Mouse (Mus musculus) left cerebral cortex, adult 11 months (tissue): Measurements from ENCODE around the gene Usp46.

Experiments used
- DNase-seq: peaks from one replicate; pipeline ENCODE4 v3.0.0; 2022; ENCODE audit warnings: low spot score

Usp46 gene

DNA sequence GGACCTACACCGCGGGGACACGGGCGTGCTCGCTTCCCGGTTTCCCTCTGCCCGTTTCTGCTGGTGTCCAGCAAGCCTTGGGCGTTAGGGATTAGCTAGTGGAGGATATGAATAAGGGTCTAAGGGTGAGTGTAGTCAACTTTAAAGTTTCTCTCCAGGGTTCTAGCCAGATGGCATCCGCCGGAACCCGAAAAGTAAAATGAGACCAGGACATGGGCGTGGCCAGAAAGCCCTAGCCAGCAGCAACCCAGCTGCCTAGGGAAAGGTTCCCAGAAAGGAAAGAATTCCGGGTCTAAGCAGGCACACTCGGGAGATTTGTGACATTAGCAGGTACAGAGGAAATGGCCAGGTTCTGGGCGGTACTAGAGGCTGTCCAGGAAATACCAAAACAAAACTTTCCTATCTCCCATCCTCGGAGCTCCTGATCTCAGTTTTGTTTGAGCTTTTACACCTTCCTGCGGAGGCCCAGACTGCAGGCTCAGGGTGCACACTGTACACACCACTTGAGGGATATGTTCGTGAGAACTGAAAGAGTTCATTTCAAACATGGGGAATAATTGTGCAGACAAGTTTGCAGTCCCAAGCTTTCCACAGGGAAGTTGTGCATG is 587 bp upstream of the Usp46 start:
- DNase-seq, result peak; percentile 46

DNA sequence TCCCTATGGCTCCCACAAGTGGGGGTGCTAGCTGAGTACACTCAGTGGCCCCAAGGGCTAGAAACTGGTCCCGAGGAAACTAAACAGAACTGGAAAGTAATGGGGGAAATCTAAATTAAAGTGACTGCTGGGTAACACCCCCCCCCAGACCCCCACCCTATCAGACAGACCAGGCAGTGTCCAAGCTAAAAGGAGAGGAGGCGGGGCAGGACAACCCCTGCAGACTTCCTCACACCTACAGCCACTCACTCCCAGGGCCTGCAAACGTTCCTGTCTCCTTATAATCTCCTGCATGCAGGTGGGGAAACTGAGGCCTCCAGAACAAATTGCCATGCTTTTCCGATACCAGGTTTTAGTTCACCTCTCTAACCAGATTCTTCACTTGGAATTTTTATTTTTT is 885 bp downstream of the Usp46 start:
- DNase-seq, result no peak

DNA sequence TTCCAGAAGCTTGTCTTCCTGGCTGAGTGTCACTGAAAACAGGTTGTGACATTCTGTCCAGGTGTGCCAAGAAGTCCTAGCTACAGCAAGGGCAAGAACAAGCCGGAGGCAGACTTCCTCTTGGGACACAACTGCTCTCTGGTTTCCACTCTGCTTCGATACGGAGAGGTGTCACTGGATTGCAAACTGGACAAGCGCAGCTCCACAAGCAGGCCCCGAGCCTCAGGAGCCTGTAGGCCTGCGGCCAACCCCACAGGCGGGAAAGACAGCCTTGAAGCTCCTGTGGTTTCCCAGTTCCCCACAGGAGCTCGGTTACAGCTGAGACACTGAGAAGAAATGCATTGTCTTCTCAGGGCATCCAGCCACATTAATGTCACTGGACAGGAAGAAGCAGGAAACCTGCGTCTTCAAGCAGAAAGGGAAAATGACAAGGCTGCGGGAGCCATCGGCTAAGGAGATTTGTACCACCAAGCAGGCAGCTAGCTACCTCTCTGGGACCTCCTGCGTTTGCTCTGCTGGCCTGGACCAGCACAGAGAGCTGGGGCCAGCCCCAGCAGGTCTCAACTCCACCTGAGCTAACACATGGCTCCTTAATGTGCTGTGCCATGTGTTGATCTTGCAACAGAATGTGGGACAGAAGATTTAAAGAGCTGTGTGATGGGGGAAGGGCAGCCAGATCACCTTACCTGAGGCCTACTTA is 1.7 kb downstream of the Usp46 start:
- DNase-seq, result no peak

GRCm38 (mm10) chr5:74065565-74066275 is 2.5 kb downstream of the Usp46 start:
- no peak for DNase-seq

GRCm38 (mm10) chr5:74064844-74065243 is 3.4 kb downstream of the Usp46 start:
- DNase-seq, result no peak

- no peak for DNase-seq
Measured at GRCm38 (mm10) chr5:74063226-74063747, 4.9 kb downstream of the Usp46 start.

DNA sequence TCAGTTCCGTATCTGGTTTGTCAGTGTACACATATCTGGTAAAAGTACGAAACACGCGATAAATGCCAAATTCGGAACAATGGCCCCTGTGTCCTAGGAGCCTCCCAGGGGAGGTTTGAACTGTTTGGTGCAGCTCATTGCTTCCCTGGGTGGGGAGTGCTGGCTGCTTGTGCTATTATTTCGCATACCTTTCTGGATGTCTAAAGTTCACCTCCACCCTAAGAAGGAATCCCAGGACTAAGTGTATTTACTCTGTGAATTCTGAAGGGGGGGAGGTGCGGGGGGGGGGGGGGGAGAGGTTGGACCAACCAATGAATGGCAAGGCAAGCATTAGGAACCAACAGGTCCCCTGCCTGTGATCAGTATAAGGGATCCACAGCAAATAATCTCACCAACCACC is 6.0 kb downstream of the Usp46 start:
- DNase-seq, result no peak

- no peak for DNase-seq
Measured at GRCm38 (mm10) chr5:74061408-74062047, 6.7 kb downstream of the Usp46 start.

DNA sequence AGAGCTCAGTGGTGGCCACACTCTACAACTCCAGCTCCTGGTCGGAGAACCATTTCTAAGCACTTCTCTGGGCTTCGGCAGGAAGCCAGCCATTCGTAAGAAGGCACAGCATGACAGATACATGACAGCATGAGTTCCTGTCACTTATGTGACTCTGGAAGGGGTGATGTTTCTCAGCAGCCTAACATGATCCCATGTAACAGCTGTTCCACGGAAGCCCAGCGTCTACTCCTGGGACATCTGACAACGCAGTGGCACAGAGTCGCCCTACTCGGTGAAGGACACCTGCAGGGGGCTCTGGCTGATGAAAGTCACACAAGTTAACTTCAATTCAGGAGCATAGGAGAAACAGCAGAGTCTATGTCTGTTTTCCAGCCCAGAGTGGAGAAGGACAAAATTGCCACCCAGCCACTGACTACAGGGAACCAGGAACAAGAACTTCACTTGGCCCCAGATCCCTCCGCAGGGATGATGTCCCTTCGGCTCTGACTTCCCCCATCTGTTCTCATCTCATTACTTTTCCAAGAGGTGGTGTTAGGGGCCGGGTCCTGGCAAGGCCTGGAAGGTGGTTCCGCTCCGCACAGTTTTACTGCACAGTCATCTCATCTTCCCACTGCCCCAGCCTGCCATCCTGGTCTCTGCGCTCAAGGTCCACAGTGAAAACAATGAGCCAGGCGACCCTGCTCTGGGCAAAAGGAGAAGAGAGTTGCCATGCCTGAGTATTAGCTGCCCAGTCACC is 15.9 kb downstream of the Usp46 start:
- DNase-seq, result no peak

- no peak for DNase-seq
Measured at GRCm38 (mm10) chr5:74051394-74052170, 16.6 kb downstream of the Usp46 start.

- DNase-seq, result no peak
Measured at GRCm38 (mm10) chr5:74050903-74051302, 17.3 kb downstream of the Usp46 start.

DNA sequence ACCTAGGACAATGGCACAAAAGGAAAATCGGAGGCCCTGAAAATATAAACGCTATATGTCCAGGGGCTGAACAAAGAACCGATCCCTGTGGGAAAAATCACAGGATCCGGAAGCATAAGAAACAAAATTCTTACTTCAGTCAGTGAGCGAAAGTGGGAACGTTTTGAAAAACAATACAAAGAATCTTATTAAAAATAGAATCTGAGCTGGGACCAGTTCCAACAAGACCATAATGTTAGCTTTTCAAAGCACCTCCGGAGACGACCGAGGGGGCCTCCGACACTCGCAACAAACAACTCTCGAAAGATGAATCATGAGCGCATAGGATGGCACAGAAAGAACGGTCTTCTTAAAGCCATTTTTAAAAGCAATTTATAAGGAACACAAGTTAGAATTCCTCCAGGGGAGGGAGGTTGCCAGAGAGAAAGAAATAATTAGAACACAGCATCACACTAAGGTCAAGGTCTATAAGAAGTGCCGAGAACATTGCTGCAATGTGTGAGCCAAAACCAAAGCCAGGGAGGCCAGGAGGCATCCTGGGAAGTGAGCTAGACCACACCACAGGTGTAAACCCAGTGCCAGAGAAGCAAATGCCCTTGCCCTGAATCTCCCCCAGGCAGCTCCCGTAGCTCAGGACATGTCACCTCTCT is 19.3 kb downstream of the Usp46 start:
- no peak for DNase-seq

DNA sequence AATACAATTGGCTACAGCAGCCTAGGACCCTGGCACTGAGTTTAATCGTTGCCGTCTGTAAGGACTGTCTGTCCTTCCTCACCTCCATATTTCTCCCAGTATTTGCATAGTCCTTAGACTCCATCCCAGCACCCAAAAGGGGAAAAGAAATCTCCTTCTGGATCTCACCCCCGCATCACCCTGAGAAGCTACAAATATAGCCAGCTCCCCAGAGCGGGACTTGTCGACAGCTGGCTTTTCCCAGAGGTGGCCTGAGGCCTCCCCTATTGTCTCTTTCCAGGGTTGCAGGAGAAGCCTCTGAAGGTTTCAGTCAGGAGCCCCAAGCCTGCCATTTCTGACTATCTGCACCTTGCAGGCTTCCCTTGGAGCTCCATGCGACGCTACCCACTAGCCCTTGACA is 23.6 kb downstream of the Usp46 start:
- DNase-seq, result no peak

GRCm38 (mm10) chr5:74042796-74043340 is 25.4 kb downstream of the Usp46 start:
- no peak for DNase-seq

- DNase-seq, result no peak
Measured at GRCm38 (mm10) chr5:74040541-74040940, 27.7 kb downstream of the Usp46 start.

- no peak for DNase-seq
Measured at GRCm38 (mm10) chr5:74035454-74035853, 32.8 kb downstream of the Usp46 start.

- DNase-seq, result no peak
Measured at GRCm38 (mm10) chr5:74034177-74034576, 34.1 kb downstream of the Usp46 start.

DNA sequence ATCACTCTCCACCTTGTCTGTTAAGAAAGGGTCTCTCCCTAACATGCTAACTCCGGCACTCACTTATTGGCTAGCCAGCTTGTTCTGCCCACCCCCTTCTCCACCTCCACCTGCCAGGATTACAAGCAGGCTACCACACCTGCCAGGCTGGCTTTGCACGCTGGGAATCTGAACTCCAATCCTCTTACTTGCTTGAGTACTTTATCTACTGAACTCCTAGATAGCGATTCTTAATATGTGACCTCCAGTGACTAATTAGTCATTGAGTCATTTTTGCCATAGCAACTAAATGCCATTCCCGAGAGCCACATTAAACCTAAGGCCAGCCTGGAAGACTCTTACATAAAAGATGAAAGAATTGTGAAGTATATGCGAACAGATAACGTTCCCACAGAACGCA is 38.4 kb downstream of the Usp46 start:
- no peak for DNase-seq

DNA sequence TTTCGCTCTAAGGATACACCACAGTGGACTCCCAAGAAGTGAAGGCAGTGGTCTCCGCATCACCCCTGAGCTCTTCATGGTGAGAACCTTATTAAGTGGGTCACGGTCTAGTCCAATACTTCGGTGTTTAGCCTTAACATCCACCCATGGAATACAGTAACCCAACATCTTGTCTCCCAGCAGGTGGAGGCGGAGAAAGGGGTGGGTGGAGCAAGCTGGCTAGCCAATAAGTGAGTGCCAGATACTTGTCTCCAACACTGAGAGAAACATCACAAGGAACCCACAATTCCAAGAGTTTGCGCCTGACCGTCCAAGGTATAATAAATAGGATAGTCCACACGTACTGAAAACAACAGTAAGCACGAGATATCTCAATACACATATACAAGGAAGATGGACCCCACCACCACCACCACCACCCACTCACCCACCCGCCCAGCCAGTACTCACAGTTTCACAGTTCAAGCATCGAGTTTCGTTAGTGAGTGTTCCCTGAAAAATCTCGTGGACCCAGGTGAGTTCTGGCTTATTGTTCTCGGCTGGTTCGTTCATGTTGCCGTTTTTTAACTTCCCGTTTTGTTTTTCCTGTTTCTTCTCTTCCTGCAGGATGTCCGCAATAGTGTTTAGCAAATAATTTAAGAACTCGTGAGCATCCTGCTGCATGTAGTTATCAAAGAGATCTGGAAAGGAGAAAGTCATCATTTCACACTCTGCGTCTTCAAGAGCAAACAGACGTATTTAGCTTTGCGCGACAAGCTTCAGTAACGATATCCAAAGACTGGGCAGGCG is 39.3 kb downstream of the Usp46 start:
- no peak for DNase-seq
